8 mouse cellular contexts compared by ENCODE assay signal in the genomic region with DNA sequence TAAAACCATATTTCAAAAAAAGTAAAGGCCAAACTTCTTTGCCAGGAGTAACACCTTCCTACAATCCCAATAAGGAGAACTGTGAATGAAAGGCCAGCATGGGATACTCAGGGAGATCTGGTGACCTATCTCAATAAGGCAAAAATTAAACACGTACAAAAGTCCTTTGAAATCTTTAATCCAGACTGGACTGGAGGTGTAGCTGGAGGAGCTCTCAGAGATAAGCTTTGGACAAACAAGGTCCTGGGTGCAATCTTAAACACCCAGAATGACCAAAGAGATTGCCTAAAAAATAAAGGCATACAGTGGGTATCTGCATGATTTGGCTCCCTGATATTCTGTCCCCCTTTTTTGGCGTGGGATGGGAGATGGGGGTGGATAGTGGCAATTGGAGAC. TPM values are rescaled to one million over a fixed set of nuclear protein-coding genes. Genes with fewer than 3 reads are reported as not detected.
DNase-seq lines count a peak whose midpoint lies in the region; ATAC-seq and TF ChIP-seq lines count a peak whose summit lies in the region.

No protein-coding gene starts in this region.

- H3K4me3 ChIP-seq in heart, embryonic 11.5 days (ENCODE audit: low read depth, low read length): peak overlapping the region; percentile 88
- H3K4me3 ChIP-seq in ES-E14 (ENCODE audit: insufficient read depth in 1 of 2, low read depth in 1 of 2, low read length in 2 of 2, poor library complexity in 1 of 2, severe bottlenecking in 1 of 2): peak overlapping the region; percentile 86 to 99
- H3K4me3 ChIP-seq in forebrain, embryonic 16.5 days (replicated peaks; ENCODE audit: low read length): peak overlapping the region; percentile 98
- H3K4me3 ChIP-seq in liver, embryonic 16.5 days (ENCODE audit: low read depth, low read length): peak overlapping the region; percentile 100

- WGBS in heart, embryonic 11.5 days (ENCODE audit: insufficient replicate concordance): 54% methylated on average over 2 of the region's 2 CpGs
- WGBS in forebrain, embryonic 16.5 days: 74% methylated on average over 2 of the region's 2 CpGs
- 3% methylated on average over 2 of the region's 2 CpGs for WGBS in liver, embryonic 16.5 days (ENCODE audit: insufficient replicate concordance)

- H3K4me2 ChIP-seq in heart, embryonic 11.5 days: peak overlapping the region; percentile 69
- H3K4me2 ChIP-seq in forebrain, embryonic 16.5 days (ENCODE audit: low read length): peak overlapping the region; percentile 76
- H3K4me2 ChIP-seq in liver, embryonic 16.5 days (ENCODE audit: low read depth, low read length): peak overlapping the region; percentile 77

- H3K9ac ChIP-seq in heart, embryonic 11.5 days (ENCODE audit: low read depth, low read length): peak overlapping the region; percentile 97
- no peak overlapping the region for H3K9ac ChIP-seq in ES-E14 (ENCODE audit: insufficient read depth, low read depth, low read length, poor library complexity, severe bottlenecking)
- peak overlapping the region; percentile 98 for H3K9ac ChIP-seq in forebrain, embryonic 16.5 days (replicated peaks; ENCODE audit: low read depth, low read length)
- peak overlapping the region; percentile 100 for H3K9ac ChIP-seq in liver, embryonic 16.5 days (ENCODE audit: low read depth, low read length)

- intact Hi-C loops in heart, postnatal 36 days (cut with DNase I): no loop called here

- H3K27me3 ChIP-seq in heart, embryonic 11.5 days (ENCODE audit: control insufficient read depth, insufficient read depth, low read length): no peaks in the 10 kb centered on the region
- H3K27me3 ChIP-seq in forebrain, embryonic 16.5 days (replicated peaks; ENCODE audit: control insufficient read depth, insufficient read depth, low read length): no peaks in the 10 kb centered on the region
- H3K27me3 ChIP-seq in liver, embryonic 16.5 days (ENCODE audit: control insufficient read depth, insufficient read depth, low read depth, low read length): no peaks in the 10 kb centered on the region

- H3K36me3 ChIP-seq in heart, embryonic 11.5 days (ENCODE audit: control insufficient read depth, insufficient read depth, low read length): peaks cover 4% of the 10 kb centered on the region
- no peaks in the 10 kb centered on the region; the same call in 1 of the 2 replicates for H3K36me3 ChIP-seq in ES-E14 (ENCODE audit: control insufficient read depth, insufficient read depth, low read length, poor library complexity, severe bottlenecking)
- H3K36me3 ChIP-seq in forebrain, embryonic 16.5 days (ENCODE audit: control insufficient read depth, insufficient read depth): no peaks in the 10 kb centered on the region
- H3K36me3 ChIP-seq in liver, embryonic 16.5 days (ENCODE audit: control insufficient read depth, insufficient read depth): peaks cover 34% of the 10 kb centered on the region

- peak overlapping the region; percentile 99 for H3K27ac ChIP-seq in heart, embryonic 11.5 days (ENCODE audit: low read depth, low read length)
- H3K27ac ChIP-seq in ES-E14 (ENCODE audit: insufficient read depth, low read depth, low read length, poor library complexity, severe bottlenecking): no peak overlapping the region
- no peak overlapping the region for H3K27ac ChIP-seq in forebrain, embryonic 16.5 days (ENCODE audit: low read length)
- peak overlapping the region; percentile 100 for H3K27ac ChIP-seq in liver, embryonic 16.5 days (ENCODE audit: low read length)

- ATAC-seq in heart, embryonic 11.5 days (replicated peaks; ENCODE audit: insufficient number of reproducible peaks, low FRiP score, low TSS enrichment): no peak
- no peak for ATAC-seq in forebrain, embryonic 16.5 days
- no peak for ATAC-seq in liver, embryonic 16.5 days (ENCODE audit: low read depth)
- no peak for ATAC-seq in CD4-positive, CD25-positive, alpha-beta regulatory T cell, adult 4 months

- DNase-seq in heart, postnatal 36 days: no peak
- no peak for DNase-seq in ES-E14 (ENCODE audit: low read depth, low spot score)
- DNase-seq in thymus, postnatal 0 days (ENCODE audit: low spot score): no peak
- DNase-seq in spleen, postnatal 36 days (ENCODE audit: low spot score in 2 of 2): no peak

- peaks cover 38% of the 10 kb centered on the region for H3K4me1 ChIP-seq in heart, embryonic 11.5 days (ENCODE audit: control insufficient read depth, insufficient read depth, low read length)
- peaks cover 0 to 5% of the 10 kb centered on the region in 2 experiments; a peak in 1 of 4 replicates for H3K4me1 ChIP-seq in ES-E14 (ENCODE audit: control insufficient read depth in 2 of 2, insufficient read depth in 2 of 2, low read length in 2 of 2, poor library complexity in 1 of 2)
- H3K4me1 ChIP-seq in forebrain, embryonic 16.5 days (replicated peaks; ENCODE audit: control insufficient read depth, insufficient read depth, low read length): peaks cover 23% of the 10 kb centered on the region
- peaks cover 44% of the 10 kb centered on the region for H3K4me1 ChIP-seq in liver, embryonic 16.5 days (ENCODE audit: control insufficient read depth, low read depth, low read length)

- no peaks in the 10 kb centered on the region for H3K9me3 ChIP-seq in heart, embryonic 11.5 days (replicated peaks; ENCODE audit: control insufficient read depth, low read length)
- H3K9me3 ChIP-seq in ES-E14 (ENCODE audit: control insufficient read depth, insufficient read depth, low read depth, low read length): no peaks in the 10 kb centered on the region
- no peaks in the 10 kb centered on the region for H3K9me3 ChIP-seq in forebrain, embryonic 16.5 days (ENCODE audit: control insufficient read depth, low read length)
- no peaks in the 10 kb centered on the region for H3K9me3 ChIP-seq in liver, embryonic 16.5 days (replicated peaks; ENCODE audit: control insufficient read depth, low read length)

- in situ Hi-C loops in ES-E14 (cut with MboI; ENCODE audit: low sequenced_read_pairs in 2 of 2, unreplicated experiment in 2 of 2): no loop called here

TF ChIP-seq in ES-E14, 5 proteins besides CTCF, POLR2A, EP300 and RAD21:
- TF ChIP-seq MAFK (IDR thresholded peaks at IDR 0.05; ENCODE audit: insufficient read depth, low read depth, low read length): no peak

RNA-seq across cellular contexts. Expression of a gene that starts 1.4 kb away (rescaled TPM):
- 77.5 and 79.0 TPM in 2 replicates for polyA plus RNA-seq in heart, embryonic 11.5 days (2014; fragmentation: Nextera tagmentation; extraction: Ambion mirVana)
- 100 to 1,000 TPM; 316 to 421 TPM for total RNA-seq in heart, postnatal 36 days (2021)
- total RNA-seq in ES-E14 (2012; rRNA removed): 59.3 and 62.0 TPM in 2 replicates
- polyA plus RNA-seq in forebrain, embryonic 16.5 days (2015; fragmentation: Nextera tagmentation; extraction: Ambion mirVana): 31.4 and 34.3 TPM in 2 replicates
- polyA plus RNA-seq in liver, embryonic 16.5 days (2015; fragmentation: Nextera tagmentation; extraction: Ambion mirVana): 138 and 149 TPM in 2 replicates
- polyA plus RNA-seq in CD4-positive, CD25-positive, alpha-beta regulatory T cell, adult 4 months (2017; shearing (Covaris generic)): 100 to 1,000 TPM; 131 to 203 TPM
- polyA plus RNA-seq in thymus, postnatal 0 days (2015; fragmentation: Nextera tagmentation; extraction: Ambion mirVana): 74.1 and 74.4 TPM in 2 replicates

RNA-seq across cellular contexts. Expression of a gene that starts 14.6 kb away (rescaled TPM):
- polyA plus RNA-seq in heart, embryonic 11.5 days (2014; fragmentation: Nextera tagmentation; extraction: Ambion mirVana): 249 and 252 TPM in 2 replicates
- total RNA-seq in heart, postnatal 36 days (2021): 100 to 1,000 TPM; 221 to 229 TPM
- 13.2 and 14.8 TPM in 2 replicates for total RNA-seq in ES-E14 (2012; rRNA removed)
- 153 and 159 TPM in 2 replicates for polyA plus RNA-seq in forebrain, embryonic 16.5 days (2015; fragmentation: Nextera tagmentation; extraction: Ambion mirVana)
- polyA plus RNA-seq in liver, embryonic 16.5 days (2015; fragmentation: Nextera tagmentation; extraction: Ambion mirVana): 83.1 and 86.6 TPM in 2 replicates
- polyA plus RNA-seq in CD4-positive, CD25-positive, alpha-beta regulatory T cell, adult 4 months (2017; shearing (Covaris generic)): 1 to 10 TPM; 1.5 to 9.0 TPM
- 63.5 and 66.1 TPM in 2 replicates for polyA plus RNA-seq in thymus, postnatal 0 days (2015; fragmentation: Nextera tagmentation; extraction: Ambion mirVana)

RNA-seq across cellular contexts. Expression of a gene that starts 41.5 kb away (rescaled TPM):
- 28.2 TPM in 2 replicates for polyA plus RNA-seq in heart, embryonic 11.5 days (2014; fragmentation: Nextera tagmentation; extraction: Ambion mirVana)
- total RNA-seq in heart, postnatal 36 days (2021): 10 to 100 TPM in 1 of 2 experiments, 1 to 10 TPM in 1; 9.9 to 11.6 TPM
- total RNA-seq in ES-E14 (2012; rRNA removed): 5.4 and 7.8 TPM in 2 replicates
- 44.1 and 46.4 TPM in 2 replicates for polyA plus RNA-seq in forebrain, embryonic 16.5 days (2015; fragmentation: Nextera tagmentation; extraction: Ambion mirVana)
- polyA plus RNA-seq in liver, embryonic 16.5 days (2015; fragmentation: Nextera tagmentation; extraction: Ambion mirVana): 9.2 and 10.6 TPM in 2 replicates
- 10 to 100 TPM; 43.3 to 74.1 TPM for polyA plus RNA-seq in CD4-positive, CD25-positive, alpha-beta regulatory T cell, adult 4 months (2017; shearing (Covaris generic))
- 33.0 and 34.4 TPM in 2 replicates for polyA plus RNA-seq in thymus, postnatal 0 days (2015; fragmentation: Nextera tagmentation; extraction: Ambion mirVana)

Comparison
In these comparisons a context has a peak if more than half of its experiments do, and no peak if none do; other contexts are left out.
1. H3K27ac ChIP-seq: peak in heart, embryonic 11.5 days (single experiment) and liver, embryonic 16.5 days (single experiment); none in ES-E14 (single experiment) and forebrain, embryonic 16.5 days (single experiment).
2. Peak in every context shown above with its lines, with median percentiles within 50 percentile points of each other: H3K4me2 ChIP-seq and H3K4me3 ChIP-seq.